Mouse (Mus musculus): ENCODE measurements around the gene Smr2. TPM values are rescaled to one million over a fixed set of nuclear protein-coding genes. Genes with fewer than 3 reads are reported as not detected.
"Not testable (repeated sequence)": the region's sequence is repeated elsewhere in the genome, so short reads cannot be mapped to it uniquely, and the experiment has no call there.

Gene Smr2
- not detected for polyA plus RNA-seq (2012; fragmentation: generic; extraction: Trizol)

- H3ac ChIP-seq (ENCODE audit: control insufficient read depth, insufficient read length); H3K27me3 ChIP-seq (ENCODE audit: control insufficient read depth, insufficient read depth, insufficient read length); H3K4me3 ChIP-seq; H3K4me2 ChIP-seq (ENCODE audit: low read depth); H3K36me3 ChIP-seq (ENCODE audit: control insufficient read depth, insufficient read depth); H3K79me2 ChIP-seq (ENCODE audit: control insufficient read depth, insufficient read depth): not testable (repeated sequence)
Measured at GRCm38 (mm10) chr5:88086256-88086655, at the start of gene Smr2. Smr2 (plus strand) TSS chr5:88086556.

GRCm38 (mm10) chr5:88111430-88111829, 25.1 kb downstream of the Smr2 start, which contains the start of gene Gm11116:
Gm11116 (minus strand) TSS chr5:88111530.
- TF ChIP-seq POLR2A (IDR thresholded peaks at IDR 0.05; ENCODE audit: insufficient read length, low read depth), result no peak
- TF ChIP-seq MYOD1 (IDR thresholded peaks at IDR 0.05; ENCODE audit: control insufficient read depth in 1 of 3, insufficient read length in 2 of 3, low read depth in 2 of 3), result no peak
- no peak for TF ChIP-seq REST (IDR thresholded peaks at IDR 0.05; ENCODE audit: insufficient read depth, insufficient read length)
- TF ChIP-seq TCF12 (IDR thresholded peaks at IDR 0.05; ENCODE audit: insufficient read depth, poor library complexity, severe bottlenecking), result no peak
- TF ChIP-seq TCF3 (IDR thresholded peaks at IDR 0.05; ENCODE audit: insufficient read length, low read depth), result no peak
- TF ChIP-seq E2F4 (IDR thresholded peaks at IDR 0.05; ENCODE audit: insufficient read depth), result no peak
- Histone ChIP-seq H3K4me3 (no peak within 1 kb of the TSS), H3K36me3 (ENCODE audit: control insufficient read depth, insufficient read depth) (no peaks in the 10 kb centered on the region), H3K27me3 (ENCODE audit: control insufficient read depth, insufficient read depth, insufficient read length) (no peaks in the 10 kb centered on the region), H3K79me2 (ENCODE audit: control insufficient read depth, insufficient read depth) (no peaks in the 10 kb centered on the region), H3K4me2 (ENCODE audit: low read depth) (no peak within 1 kb of the TSS), H3ac (ENCODE audit: control insufficient read depth, insufficient read length) (no peak within 1 kb of the TSS)

GRCm38 (mm10) chr5:88153999-88154398, 67.6 kb downstream of the Smr2 start, which contains the start of gene Gm11115:
Gm11115 (minus strand) TSS chr5:88154099.
- Histone ChIP-seq H3K27me3 (ENCODE audit: control insufficient read depth, insufficient read depth, insufficient read length) (no peaks in the 10 kb centered on the region), H3ac (ENCODE audit: control insufficient read depth, insufficient read length) (no peak within 1 kb of the TSS), H3K4me2 (ENCODE audit: low read depth) (no peak within 1 kb of the TSS), H3K4me3 (no peak within 1 kb of the TSS), H3K36me3 (ENCODE audit: control insufficient read depth, insufficient read depth) (no peaks in the 10 kb centered on the region), H3K79me2 (ENCODE audit: control insufficient read depth, insufficient read depth) (no peaks in the 10 kb centered on the region)
- TF ChIP-seq SRF (IDR thresholded peaks at IDR 0.05; ENCODE audit: control insufficient read depth, insufficient read length, low read depth) (no peak), USF1 (IDR thresholded peaks at IDR 0.05; ENCODE audit: low read depth) (no peak), TCF12 (IDR thresholded peaks at IDR 0.05; ENCODE audit: insufficient read depth, poor library complexity, severe bottlenecking) (no peak), MAX (IDR thresholded peaks at IDR 0.05; ENCODE audit: low read depth) (no peak), POLR2A (IDR thresholded peaks at IDR 0.05; ENCODE audit: insufficient read length, low read depth) (no peak), E2F4 (IDR thresholded peaks at IDR 0.05; ENCODE audit: insufficient read depth) (no peak), MYOD1 (IDR thresholded peaks at IDR 0.05; ENCODE audit: control insufficient read depth in 1 of 3, insufficient read length in 2 of 3, low read depth in 2 of 3) (no peak), TCF3 (IDR thresholded peaks at IDR 0.05; ENCODE audit: insufficient read length, low read depth) (no peak)

Other genes starting within 250 kb of the Smr2 start
- not detected for gene Odam, start 201.5 kb upstream of the Smr2 start, polyA plus RNA-seq (2012; fragmentation: generic; extraction: Trizol)
- 1.5 TPM for gene Csn3, start 161.0 kb upstream of the Smr2 start, polyA plus RNA-seq (2012; fragmentation: generic; extraction: Trizol)
- not detected for gene 2310003L06Rik, start 117.1 kb upstream of the Smr2 start, polyA plus RNA-seq (2012; fragmentation: generic; extraction: Trizol)
- not detected for gene Gm28434, start 117.0 kb upstream of the Smr2 start, polyA plus RNA-seq (2012; fragmentation: generic; extraction: Trizol)
- not detected for gene Cabs1, start 107.1 kb upstream of the Smr2 start, polyA plus RNA-seq (2012; fragmentation: generic; extraction: Trizol)
- not detected for gene Smr3a, start 84.0 kb upstream of the Smr2 start, polyA plus RNA-seq (2012; fragmentation: generic; extraction: Trizol)
- not detected for gene Gm11116, start 25.0 kb downstream of the Smr2 start, polyA plus RNA-seq (2012; fragmentation: generic; extraction: Trizol)
- not detected for gene Gm11115, start 67.5 kb downstream of the Smr2 start, polyA plus RNA-seq (2012; fragmentation: generic; extraction: Trizol)
- not detected for gene Gm7714, start 182.4 kb downstream of the Smr2 start, polyA plus RNA-seq (2012; fragmentation: generic; extraction: Trizol)
- not detected for gene Prol1, start 230.8 kb downstream of the Smr2 start, polyA plus RNA-seq (2012; fragmentation: generic; extraction: Trizol)

Measured in myocyte (in vitro differentiated cells).